Mouse (Mus musculus) limb, embryonic 15.5 days (tissue): ENCODE measurements around the gene Cks1brt. TPM values are rescaled to one million over a fixed set of nuclear protein-coding genes. Genes with fewer than 3 reads are reported as not detected.

Source experiments
- ATAC-seq: fragments of 200-750 bp; cut with Nextera tagmentation; 2 replicates; pipeline ENCODE4 v1.8.0; 2017; ENCODE audit warnings: low read depth, moderate TSS enrichment; ENCODE audit not compliant: insufficient number of reproducible peaks, low FRiP score, low TSS enrichment
- H3K27ac ChIP-seq: fragments of 300-500 bp; sonication (generic); 2 replicates; pipeline ENCODE4 v1.5.1; 2015; ENCODE audit warnings: moderate library complexity, mild to moderate bottlenecking, inconsistent platforms
- H3K27me3 ChIP-seq: fragments of 300-500 bp; sonication (generic); 2 replicates; pipeline ENCODE4 v1.6.1; 2015; ENCODE audit warnings: inconsistent platforms
- H3K36me3 ChIP-seq: fragments of 300-500 bp; sonication (generic); 2 replicates; pipeline ENCODE4 v1.6.1; 2015; ENCODE audit warnings: inconsistent platforms
- H3K4me1 ChIP-seq: fragments of 300-500 bp; sonication (generic); 2 replicates; pipeline ENCODE4 v1.6.1; 2015; ENCODE audit warnings: inconsistent platforms
- H3K4me2 ChIP-seq: fragments of 300-500 bp; sonication (generic); 2 replicates; pipeline ENCODE4 v1.6.1; 2015; ENCODE audit warnings: mild to moderate bottlenecking, inconsistent platforms
- H3K4me3 ChIP-seq: fragments of 300-500 bp; sonication (generic); 2 replicates; pipeline ENCODE4 v1.5.1; 2015; ENCODE audit warnings: mild to moderate bottlenecking, inconsistent platforms
- H3K9ac ChIP-seq: fragments of 300-500 bp; sonication (generic); 2 replicates; pipeline ENCODE4 v1.6.1; 2015; ENCODE audit warnings: inconsistent platforms
- H3K9me3 ChIP-seq: fragments of 300-500 bp; sonication (generic); 2 replicates; pipeline ENCODE4 v1.6.1; 2016; ENCODE audit warnings: inconsistent platforms
- WGBS: fragments of 180-500 bp; shearing (Covaris S2); methylation state at CpG from one replicate; pipeline ENCODE4 v1.1.7; 2015; 5-methylcytosine and 5-hydroxymethylcytosine counted together
- microRNA-seq: library from miRNA; unstranded; fragments of <30 nt; microRNA quantifications from one replicate; pipeline ENCODE4, GENCODE M21; 2016
- polyA plus RNA-seq: library from polyadenylated mRNA; unstranded; fragments of >200 nt; fragmentation: Nextera tagmentation; extraction: Ambion mirVana; gene quantifications from 2 replicates; pipeline ENCODE4 v1.2.1, GENCODE M21; 2015

The Cks1brt gene
- polyA plus RNA-seq, 1 experiment from 2014 or later, result not detected

DNA sequence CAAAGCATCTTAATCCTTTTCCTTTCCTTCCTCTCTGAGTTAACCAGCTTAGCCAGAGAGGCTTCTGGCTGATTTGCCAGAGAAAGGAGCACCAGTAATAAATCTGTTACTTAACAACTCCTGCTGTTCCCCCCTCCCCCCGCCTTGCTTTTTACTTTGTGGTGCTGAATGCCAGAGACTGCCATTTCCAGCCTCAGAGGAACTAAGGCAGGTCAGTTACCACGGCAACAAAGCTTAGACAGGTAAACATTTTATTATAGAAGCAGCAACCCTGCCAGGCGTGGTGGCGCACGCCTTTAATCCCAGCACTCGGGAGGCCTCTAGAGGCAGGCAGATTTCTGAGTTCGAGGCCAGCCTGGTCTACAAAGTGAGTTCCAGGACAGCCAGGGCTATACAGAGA lies 24.2 kb downstream of the Cks1brt start:
- Histone ChIP-seq H3K27ac (no peak overlapping the region), H3K4me1 (no peaks in the 10 kb centered on the region), H3K9ac (no peak overlapping the region), H3K4me2 (no peak overlapping the region), H3K4me3 (no peak overlapping the region), H3K9me3 (no peaks in the 10 kb centered on the region), H3K36me3 (no peaks in the 10 kb centered on the region), H3K27me3 (no peaks in the 10 kb centered on the region)
- WGBS, result 31% methylated on average over 7 of the region's 7 CpGs
- no peak for ATAC-seq

DNA sequence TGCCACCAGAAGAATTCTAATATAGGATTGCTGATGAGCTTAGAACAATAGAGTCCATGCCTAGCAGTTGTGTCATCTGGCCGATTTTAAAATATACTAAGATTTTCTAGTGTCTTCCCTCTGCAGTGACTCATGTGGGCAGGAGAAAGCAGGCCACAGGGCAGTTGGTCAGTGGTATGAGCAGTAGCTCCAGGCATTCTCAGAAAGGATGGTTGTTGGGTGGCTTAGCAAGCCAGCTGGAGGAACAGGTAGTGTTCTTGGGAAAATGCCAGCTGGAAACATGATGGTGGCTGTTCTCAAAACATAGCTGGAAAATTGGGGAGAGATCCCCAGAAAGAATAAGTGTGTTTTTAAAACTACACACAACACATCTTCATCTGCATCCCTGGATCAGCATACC lies 40.6 kb downstream of the Cks1brt start:
- no peaks in the 10 kb centered on the region for H3K27me3 ChIP-seq
- 76% methylated on average over 1 of the region's 1 CpGs for WGBS
- no peaks in the 10 kb centered on the region for H3K4me1 ChIP-seq
- H3K36me3 ChIP-seq, result no peaks in the 10 kb centered on the region
- no peaks in the 10 kb centered on the region for H3K9me3 ChIP-seq
- no peak overlapping the region for H3K4me2 ChIP-seq
- no peak overlapping the region for H3K27ac ChIP-seq
- no peak overlapping the region for H3K4me3 ChIP-seq
- ATAC-seq, result no peak
- H3K9ac ChIP-seq, result no peak overlapping the region

DNA sequence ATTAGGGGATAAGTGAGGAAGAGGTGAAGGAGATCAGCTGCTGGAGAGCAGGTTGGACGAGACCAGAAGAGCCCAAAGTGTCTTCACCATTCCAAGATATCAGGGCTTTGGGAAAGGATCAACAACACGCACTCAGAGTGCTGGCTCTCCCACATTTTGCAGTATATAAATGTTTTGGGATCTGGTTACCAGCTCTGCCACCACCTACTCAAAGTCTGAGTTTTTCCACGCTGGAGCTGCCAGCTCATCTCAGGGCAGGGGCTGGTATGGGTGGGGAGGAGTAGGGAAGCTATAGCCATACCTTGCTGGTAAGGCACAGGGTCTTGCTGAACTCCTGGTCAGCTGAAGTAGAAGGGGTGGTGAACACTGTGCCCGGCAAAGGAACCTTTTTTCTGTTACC lies 68.5 kb downstream of the Cks1brt start:
- WGBS, result 77% methylated on average over 4 of the region's 4 CpGs
- Histone ChIP-seq H3K9me3 (no peaks in the 10 kb centered on the region), H3K4me3 (no peak overlapping the region), H3K36me3 (no peaks in the 10 kb centered on the region), H3K27ac (no peak overlapping the region), H3K9ac (no peak overlapping the region), H3K4me2 (no peak overlapping the region), H3K4me1 (no peaks in the 10 kb centered on the region), H3K27me3 (no peaks in the 10 kb centered on the region)
- no peak for ATAC-seq

DNA sequence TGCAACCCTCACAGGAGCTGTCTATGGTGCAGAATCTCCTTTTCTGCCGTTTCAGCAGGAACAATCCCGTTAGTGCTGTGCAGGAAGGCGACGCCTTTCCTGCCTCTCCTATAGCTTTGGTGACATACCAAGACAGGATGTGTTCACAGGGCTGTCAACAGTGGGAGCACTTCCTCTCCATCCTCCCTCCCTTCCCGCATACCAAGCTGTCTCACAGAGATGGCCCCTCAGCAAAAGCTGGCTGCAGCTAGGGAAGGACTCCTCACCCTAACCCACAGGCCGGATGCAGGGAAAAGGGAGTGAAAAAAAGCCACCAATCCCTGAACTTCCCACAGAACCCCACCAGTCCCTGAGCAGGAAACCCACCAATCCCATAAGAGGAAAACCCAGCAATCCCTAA lies 69.3 kb downstream of the Cks1brt start:
- Histone ChIP-seq H3K36me3 (no peaks in the 10 kb centered on the region), H3K4me2 (no peak overlapping the region), H3K27me3 (no peaks in the 10 kb centered on the region), H3K27ac (no peak overlapping the region), H3K4me1 (no peaks in the 10 kb centered on the region), H3K4me3 (no peak overlapping the region), H3K9ac (no peak overlapping the region), H3K9me3 (no peaks in the 10 kb centered on the region)
- peak; percentile 10; the same call in 1 of the 2 replicates for ATAC-seq
- 52% methylated on average over 6 of the region's 6 CpGs for WGBS

Small RNA genes within 50 kb of the gene (microRNA-seq; reads per million reads assigned to microRNA genes)
- gene Gm23388, result 2.0 reads per million, percentile 1 among the genes with 10 or more reads in this experiment

Other genes starting within 250 kb of the Cks1brt start
- gene Klf1, start 250.0 kb upstream of the Cks1brt start, polyA plus RNA-seq, result 1.4 and 2.5 TPM in 2 replicates
- 19.2 and 22.1 TPM in 2 replicates for gene Dnase2a, start 243.4 kb upstream of the Cks1brt start, polyA plus RNA-seq
- 0.34 and 0.35 TPM in 2 replicates for gene Mast1, start 214.6 kb upstream of the Cks1brt start, polyA plus RNA-seq
- gene Rtbdn, start 204.9 kb upstream of the Cks1brt start, polyA plus RNA-seq, result 0.19 and 0.24 TPM in 2 replicates
- not detected in 2 replicates for gene Gm49661, start 182.5 kb upstream of the Cks1brt start, polyA plus RNA-seq
- 635 and 681 TPM in 2 replicates for gene Prdx2, start 182.3 kb upstream of the Cks1brt start, polyA plus RNA-seq
- gene Rnaseh2a, start 182.2 kb upstream of the Cks1brt start, polyA plus RNA-seq, result 95.2 and 95.6 TPM in 2 replicates
- gene Junb, start 173.2 kb upstream of the Cks1brt start, polyA plus RNA-seq, result 30.4 and 42.5 TPM in 2 replicates
- 26.9 and 28.8 TPM in 2 replicates for gene Hook2, start 161.3 kb upstream of the Cks1brt start, polyA plus RNA-seq
- 0.12 TPM in 2 replicates for gene Best2, start 137.4 kb upstream of the Cks1brt start, polyA plus RNA-seq
- 113 and 117 TPM in 2 replicates for gene Asna1, start 126.6 kb upstream of the Cks1brt start, polyA plus RNA-seq
- 86.7 and 102 TPM in 2 replicates for gene Trir, start 125.1 kb upstream of the Cks1brt start, polyA plus RNA-seq
- 32.7 and 33.7 TPM in 2 replicates for gene Tnpo2, start 115.0 kb upstream of the Cks1brt start, polyA plus RNA-seq
- 30.1 and 32.3 TPM in 2 replicates for gene Fbxw9, start 91.9 kb upstream of the Cks1brt start, polyA plus RNA-seq
- gene Gm5741, start 83.9 kb upstream of the Cks1brt start, polyA plus RNA-seq, result not detected in 2 replicates
- gene Dhps, start 80.2 kb upstream of the Cks1brt start, polyA plus RNA-seq, result 41.5 and 48.9 TPM in 2 replicates
- 106 and 111 TPM in 2 replicates for gene Wdr83os, start 71.2 kb upstream of the Cks1brt start, polyA plus RNA-seq
- gene Wdr83, start 70.6 kb upstream of the Cks1brt start, polyA plus RNA-seq, result 40.5 and 42.4 TPM in 2 replicates
- gene Man2b1, start 68.7 kb upstream of the Cks1brt start, polyA plus RNA-seq, result 39.8 and 42.1 TPM in 2 replicates
- 2.2 and 2.5 TPM in 2 replicates for gene Zfp791, start 28.8 kb upstream of the Cks1brt start, polyA plus RNA-seq
- gene Olfr371, start 74.1 kb downstream of the Cks1brt start, polyA plus RNA-seq, result not detected in 2 replicates
- 82.2 and 83.7 TPM in 2 replicates for gene Orc6, start 147.7 kb downstream of the Cks1brt start, polyA plus RNA-seq
- 135 and 136 TPM in 2 replicates for gene Vps35, start 147.9 kb downstream of the Cks1brt start, polyA plus RNA-seq
- 1.6 and 2.1 TPM in 2 replicates for gene Mylk3, start 234.4 kb downstream of the Cks1brt start, polyA plus RNA-seq